Mouse (Mus musculus): ENCODE data around the gene Pidd1.
A peak's percentile ranks its signal among the peaks of the same experiment; 100 is the strongest.

Gene Pidd1

DNA sequence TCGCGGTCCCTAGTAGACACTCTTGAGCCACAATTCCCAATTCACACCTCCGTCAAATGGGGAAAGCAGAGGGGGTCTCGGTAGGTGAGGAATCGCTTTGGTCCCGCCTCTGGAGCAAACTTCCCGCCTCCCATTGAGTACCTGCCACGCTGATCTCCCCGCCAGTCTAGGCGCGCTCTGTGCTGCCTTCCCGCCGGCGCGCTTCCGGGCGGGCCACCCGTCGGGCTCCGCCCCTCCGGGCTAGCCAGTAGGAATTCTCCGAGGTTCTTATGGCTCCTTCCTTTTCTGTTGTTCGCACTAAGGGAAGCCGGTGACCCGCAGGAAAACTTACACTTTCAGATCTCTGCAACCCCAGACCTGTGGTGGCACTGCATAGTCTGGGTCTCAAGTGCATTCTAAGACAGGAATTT, at the start of gene Pidd1:
Pidd1 (minus strand) TSS at position 198 of the 410 bp plus-strand sequence.
- no peak for DNase-seq

DNA sequence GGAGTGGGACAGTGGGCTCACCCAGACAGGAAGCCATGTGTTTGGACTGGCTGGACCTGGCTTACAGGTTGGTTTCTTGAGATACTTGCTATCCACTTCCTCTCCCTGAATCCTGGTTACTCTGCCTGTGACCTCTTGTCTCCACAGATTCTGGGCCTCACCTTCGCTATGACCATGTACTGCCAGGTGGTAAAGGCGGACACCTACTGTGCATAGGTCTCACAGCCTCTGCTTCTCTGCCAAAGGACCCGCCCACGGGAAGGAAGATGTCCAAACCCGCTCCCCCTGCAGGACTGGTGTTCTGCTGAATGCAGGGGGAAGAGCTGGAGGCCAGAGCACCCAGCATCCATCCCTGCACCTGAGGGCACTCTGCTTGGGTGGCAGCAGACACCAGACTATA, 48.9 kb upstream of the Pidd1 start:
- no peak for DNase-seq

DNA sequence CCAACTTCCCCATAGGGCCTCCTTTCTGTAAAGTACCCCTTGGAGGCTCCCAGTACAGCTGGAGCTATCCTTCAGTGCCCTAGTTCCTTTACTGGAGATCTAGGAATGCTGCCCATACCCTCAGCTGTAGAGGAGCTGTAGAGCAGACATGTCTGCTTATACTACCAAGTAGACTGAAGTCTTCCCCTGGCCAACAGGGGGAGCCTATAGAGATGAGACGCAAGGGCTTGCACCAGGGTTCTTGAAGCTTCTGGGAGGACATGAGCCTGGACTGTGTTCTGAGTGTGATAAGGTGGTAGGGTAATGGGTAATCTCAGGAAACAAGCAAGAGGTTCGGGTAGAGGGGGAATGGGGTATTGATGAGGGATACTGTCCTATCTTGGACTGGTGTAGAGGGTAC, 47.3 kb upstream of the Pidd1 start:
- DNase-seq, result no peak

DNA sequence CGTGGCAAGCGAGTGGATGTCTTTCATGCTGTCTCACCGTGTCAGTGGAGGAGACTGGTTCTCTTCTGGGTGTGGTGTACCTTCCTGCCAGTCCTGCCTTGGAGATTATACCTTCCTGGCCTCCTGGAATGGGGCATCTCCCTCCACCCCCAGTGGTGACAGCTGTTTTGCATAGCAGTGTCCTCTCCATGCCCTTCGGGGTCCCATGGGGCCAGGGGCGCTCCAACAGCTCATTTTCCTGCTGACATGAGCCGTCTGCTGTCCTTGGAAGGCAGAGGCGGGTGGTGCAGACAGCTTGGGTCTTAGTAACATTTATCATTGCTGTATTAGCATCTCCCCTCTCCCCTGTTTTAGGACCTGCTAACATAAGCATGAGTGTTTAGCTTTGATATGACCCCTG, 43.3 kb upstream of the Pidd1 start:
- DNase-seq, result no peak

DNA sequence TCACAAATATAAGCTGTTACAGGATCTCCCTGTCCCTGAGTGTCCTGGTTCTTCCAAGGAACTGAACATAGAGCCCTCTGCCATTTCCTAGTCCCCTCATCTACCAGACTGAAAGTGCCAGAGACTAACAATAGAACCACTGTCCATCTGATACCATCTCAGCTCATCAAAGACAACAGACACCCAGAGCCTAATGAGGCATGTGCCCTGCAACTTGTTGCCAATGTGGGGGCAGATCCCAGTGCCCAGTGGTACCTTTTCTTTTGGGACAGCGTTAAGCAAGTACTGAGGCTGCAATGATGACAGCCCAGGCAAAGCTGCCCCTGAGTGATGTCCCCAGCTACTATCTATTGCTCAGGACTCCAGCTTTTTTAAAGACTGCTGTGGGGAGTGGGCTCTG, 42.4 kb upstream of the Pidd1 start:
- no peak for DNase-seq

DNA sequence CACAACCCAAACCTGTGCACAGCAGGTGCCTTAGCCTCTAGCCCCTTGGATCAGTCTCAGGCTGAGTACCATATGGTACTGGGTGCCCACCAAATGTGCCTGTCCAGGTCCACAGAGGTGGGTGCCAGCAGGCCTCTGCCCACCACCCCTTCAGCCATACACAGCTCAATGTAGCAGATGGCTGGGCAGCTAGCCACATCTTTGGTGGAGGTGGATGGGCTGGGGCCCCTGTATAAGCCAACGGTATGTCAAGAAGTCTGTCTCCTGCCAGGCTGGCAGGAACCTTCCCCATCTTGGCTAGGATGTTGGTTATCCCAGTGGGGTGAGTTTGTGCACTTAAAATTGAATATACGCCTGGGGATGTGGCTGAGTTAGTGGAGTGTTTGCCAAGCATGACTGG, 41.8 kb upstream of the Pidd1 start:
- no peak for DNase-seq

DNA sequence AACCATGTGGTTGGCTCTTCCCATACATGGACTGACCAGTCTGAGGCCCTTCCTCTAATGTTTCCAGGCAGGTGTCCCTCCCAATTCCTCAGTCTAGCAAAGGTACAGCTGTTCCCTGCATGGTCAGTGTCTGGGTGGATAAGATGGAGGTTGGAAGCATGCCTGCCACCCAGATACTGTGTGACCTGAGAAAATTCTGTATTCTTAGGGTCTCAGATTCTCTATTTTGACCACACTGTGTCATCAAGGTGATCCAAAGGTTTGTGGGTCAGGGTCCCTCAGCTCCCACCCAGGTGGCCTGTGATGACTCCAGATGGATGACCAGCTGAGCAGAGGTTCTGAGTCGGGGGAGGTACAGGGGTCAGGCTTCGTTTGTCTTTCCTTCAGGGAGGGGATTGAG, 41.4 kb upstream of the Pidd1 start:
- DNase-seq, result no peak

DNA sequence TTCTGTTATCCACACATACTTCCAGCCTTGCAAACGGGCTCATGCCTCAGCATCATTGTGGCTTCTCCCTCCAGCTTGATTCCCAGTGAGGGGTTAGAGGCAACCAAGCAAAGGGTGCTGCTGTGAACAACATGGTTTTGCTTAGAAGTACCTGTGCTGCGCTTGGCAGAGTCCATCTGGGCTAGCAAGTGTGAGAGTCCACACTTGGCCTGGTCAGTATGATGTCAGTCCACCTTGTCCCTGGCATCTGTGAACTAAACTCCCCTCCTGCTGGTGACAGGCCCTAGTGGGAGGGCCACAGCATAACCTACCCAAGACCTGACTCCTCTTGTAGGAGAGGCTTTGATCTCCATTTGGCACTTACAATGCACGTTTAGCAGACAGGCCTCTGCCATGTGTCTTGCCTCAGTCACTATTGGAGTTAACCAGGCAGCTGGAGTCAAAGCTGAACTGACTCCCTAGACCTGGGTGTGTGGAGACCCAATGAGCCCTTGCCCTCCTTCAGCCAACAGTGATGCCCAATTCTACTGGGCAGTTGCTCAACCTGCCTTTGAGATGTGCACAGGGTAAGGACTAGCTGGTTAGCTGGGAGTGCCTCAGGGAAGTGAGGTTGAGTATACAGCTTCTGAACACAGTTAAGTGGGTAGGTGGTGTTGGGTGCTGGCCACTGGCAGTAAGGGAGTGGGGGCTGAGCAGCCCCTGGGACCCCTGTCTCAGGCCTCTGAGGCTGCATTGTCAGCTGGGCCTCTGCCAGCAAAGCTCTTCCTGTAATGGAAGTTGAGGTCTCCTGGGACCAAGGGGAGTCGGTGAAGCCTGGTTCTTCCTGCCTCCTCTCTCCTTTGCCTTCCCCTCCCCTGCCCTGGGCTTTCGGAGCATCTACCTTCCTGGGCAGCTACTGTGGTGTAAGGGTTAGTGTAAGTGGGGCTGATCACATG, 40.6 kb upstream of the Pidd1 start:
- DNase-seq, result no peak

DNA sequence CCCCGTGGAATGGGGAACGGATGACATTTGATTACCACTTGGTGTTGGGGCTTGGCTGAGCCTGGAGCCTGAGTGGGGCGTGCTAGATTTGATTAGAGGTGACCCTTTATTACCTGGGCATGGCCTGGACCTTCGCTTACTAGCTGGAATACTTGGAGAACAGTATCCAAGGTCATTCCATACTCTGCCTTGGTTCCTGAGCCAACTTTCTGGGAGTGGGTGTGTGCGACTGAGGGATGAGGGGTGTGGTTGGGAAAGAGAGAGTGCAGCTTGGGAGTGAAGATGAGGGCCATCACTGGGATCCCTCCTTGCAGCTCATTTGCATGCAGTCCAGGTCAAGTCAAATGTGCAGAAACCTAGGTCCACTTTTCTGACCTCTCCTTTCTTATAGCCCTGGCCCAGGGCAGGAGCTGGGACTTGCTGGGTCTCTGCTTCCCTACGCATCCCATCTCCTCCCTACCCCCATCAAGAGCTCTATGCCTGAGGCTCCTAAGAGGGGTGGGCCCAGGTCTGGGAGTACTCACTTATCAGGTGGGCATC, 39.4 kb upstream of the Pidd1 start:
- no peak for DNase-seq

DNA sequence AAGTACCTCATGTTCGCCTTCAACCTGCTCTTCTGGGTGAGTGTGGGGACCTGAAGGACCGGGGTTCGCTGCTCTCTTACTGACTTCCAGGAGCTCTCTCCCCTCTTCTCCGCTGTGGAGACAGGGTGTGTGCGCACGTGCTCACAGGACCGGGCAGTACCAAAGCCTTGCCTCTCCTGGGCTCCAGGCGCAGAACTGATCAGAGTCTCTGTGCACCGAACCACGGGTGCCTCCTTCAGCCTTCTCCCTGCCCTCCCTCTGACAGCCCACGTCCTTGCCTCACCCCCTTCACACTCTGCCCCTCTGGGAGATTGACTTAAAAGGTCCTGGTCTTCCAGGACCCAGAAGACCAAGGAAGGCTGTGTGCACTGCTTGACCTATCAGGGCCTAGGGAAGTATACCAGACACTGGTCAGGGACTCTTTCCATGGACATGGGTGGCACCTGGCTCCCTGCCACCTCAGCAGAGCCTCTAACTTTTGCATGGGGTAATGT, 38.8 kb upstream of the Pidd1 start:
- no peak for DNase-seq

DNA sequence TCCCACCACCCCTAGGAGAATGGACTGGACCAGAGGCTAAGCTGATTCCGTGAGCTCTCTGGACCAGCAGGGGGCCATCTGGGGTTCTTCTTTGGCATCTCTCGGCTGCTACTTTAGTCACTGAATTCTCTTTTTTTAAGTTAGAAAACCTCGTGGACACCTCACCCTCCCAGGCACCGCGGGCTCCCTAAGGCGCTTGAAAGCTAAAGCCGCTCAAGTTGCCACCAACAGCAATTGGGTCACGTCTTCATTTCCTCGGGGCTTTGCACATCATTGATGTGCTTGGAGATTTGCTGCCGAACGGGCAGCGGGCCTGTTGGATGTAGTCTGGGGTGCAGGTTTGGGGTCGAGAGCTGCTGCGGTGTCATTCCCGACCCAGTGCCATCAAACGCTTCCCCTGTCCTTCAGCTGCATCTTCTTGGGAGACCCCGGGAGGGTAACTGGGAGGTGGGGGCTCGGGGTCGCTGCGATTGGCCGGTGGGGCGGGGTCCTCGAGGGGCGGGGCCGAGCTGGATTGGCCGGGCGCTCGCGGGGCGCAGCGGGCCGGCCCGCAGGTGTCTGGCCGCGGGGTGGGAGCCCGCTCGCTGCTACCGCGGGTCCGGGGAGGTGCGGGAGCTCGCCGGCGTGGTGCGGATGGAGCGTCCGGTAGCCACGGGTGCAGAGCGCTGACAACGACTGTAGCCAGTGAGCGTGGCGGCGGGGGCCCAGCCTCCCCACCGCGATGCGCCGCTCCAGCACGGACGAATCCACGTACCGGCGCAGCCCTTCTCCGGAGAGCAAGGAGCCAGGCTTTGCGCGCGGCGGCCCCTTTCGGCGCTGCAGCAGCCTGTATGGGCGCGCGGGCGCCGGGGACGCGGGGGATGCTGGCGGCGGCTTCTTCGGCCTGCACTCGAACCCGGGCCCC, 37.9 kb upstream of the Pidd1 start:
- peak; percentile 68 for DNase-seq

DNA sequence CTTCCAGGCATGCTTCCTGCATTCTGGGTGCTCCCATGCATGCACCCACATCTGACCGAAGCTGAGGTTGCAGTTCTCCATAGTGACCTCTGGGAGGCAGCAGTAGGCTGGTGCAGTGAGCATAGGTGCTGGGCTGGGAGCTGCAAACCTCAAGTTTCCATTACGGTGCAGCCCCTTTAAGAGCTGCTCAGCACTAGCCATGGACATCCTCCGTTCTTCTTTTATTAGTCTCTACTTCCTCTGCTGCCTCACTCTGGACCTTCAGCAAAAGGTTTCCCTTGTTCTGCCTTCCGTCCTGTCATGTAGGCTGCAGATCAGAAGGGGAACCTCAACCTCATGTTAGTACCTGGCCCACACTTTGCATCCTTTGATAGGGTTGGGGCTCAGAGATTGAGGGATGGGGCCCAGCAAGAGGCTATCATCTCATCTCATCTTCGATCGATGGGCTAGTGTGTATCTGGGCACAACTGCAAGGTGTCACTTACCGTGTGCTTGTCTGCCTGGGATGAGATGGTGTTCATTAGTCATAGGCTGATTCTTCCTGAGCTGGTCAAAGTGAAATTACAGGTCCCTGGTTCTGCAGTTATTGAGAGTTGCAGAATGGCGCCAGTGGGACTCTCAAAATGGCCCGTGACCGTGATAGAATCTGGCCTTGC, 37.1 kb upstream of the Pidd1 start:
- DNase-seq, result peak; percentile 75

DNA sequence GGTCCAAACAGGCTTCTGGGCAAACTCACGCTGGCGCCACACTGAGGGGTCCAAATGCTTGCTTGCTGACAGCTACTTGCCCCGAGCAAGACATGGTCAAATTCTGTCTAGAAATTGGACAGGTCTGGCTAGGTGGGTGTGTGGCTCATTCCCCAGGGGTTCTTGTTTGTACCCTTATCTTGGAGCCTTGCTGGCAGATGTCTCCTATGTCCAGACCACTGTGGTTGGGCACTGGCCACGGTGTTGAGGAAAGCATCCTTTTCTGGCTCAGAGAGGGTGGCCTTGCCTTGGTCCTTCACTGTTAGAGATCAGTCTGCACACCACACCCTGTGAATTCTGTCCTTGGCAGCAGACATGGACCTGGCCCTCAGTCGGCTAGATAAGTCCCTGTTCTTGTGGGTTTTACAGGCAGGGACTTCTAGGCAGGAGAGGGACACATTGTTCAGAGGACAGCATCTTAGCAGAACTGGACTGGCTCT, 34.5 kb upstream of the Pidd1 start:
- no peak for DNase-seq

DNA sequence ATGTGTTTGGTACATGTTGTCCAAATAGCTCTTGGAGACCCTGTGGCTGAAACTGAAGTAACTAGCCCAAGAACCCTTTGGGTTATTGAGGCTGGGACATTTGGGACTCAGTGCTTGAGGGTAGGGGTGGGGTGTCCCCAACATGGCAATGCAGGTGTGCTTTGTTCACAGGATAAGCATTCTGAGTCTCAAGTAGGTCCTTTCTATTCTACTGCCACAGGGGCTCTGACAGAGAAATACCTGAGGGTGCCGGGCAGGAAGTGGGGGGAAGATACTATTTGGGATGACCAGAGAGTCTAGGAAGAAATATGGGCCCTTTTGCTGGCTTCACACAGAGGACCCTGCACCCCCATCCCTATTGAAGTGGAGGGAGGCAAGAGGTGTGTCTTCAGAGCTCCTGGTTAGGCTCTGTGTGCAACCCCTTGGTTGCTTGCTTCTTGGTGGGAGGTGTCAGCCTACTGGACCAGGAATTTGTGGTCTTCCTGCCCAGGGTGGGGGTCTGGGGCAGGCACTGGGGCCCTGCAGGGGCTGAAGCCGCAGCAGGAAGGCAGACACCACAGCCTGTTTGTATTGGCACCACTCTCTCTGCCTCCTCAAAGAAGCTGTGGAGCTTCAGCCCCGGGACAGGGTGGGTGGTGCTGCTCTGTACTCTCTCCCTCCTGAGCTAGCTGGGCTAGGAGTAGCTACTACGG, 33.9 kb upstream of the Pidd1 start:
- no peak for DNase-seq

DNA sequence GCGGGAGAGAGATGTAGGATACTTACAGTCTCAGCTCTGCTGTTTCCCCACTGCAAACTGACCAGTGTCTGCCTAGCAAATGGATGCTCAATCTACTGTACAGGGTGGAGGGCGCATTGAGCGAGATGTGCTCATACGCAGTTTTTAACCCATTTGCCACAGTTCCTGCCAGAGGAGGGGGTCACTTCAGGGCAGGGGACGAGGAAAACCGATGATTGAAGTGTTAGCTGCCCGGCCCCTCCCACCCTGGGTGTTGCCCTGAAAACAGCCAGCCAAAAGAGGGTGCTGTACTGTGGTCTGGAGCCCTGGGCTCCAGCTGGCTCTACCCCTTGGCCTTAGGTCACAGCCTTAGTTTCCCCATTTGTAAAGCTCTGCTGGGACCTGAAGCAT, 33.2 kb upstream of the Pidd1 start:
- DNase-seq, result no peak

DNA sequence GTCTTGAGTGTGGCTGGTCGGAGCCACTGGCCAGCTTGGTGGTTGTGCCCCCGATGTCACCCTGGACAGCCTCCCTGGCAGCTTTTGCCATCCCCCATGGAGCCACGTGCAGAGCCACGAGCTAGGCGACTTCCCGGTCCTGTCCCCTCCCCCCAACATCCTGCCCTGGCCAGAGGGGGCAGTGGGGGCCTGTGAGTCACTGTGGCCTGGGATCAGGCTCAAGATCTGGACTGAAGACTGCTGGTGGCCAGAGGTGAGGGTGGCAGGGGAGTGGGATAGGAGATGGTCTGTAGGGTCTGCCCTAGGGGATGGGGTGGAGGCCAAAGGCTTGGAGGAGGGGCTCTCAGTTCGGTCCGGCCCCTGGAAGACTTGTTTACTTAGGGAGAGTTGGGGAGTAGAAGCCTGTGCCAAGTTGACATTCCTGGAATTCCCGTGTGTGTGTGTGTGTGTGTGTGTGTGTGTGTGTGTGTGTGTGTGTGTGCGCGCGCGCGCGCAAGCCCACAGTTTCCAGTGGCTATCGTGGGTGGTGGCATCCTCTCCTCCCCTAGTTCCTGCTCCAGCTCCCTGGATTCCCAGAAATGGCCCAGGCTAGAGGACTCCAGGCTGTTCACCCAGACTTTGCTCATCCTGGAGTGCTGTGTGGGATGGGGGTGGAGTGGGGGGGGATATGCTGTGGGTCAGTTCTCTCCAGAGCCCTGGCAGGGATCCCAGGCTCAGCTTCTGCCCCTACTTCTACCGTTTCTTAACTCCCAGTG, 32.6 kb upstream of the Pidd1 start:
- DNase-seq, result no peak

DNA sequence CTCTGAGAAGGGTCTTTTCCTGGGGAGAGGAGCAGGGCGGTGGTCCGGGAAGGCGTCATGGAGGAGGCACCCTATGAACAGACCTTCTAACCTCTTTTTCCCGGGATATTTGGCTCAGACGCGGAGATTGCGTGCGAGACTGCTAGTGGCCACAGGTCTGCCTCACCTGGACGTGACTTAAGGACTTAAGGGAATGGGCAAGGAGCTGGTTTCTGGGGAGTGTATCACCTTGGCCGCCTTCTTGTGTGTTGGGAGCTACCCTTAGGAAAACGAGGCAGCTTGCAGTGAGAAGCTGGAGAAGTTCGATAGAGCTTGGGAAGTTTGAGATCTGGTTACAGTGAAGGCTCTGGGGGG, 32.0 kb upstream of the Pidd1 start:
- DNase-seq, result no peak

DNA sequence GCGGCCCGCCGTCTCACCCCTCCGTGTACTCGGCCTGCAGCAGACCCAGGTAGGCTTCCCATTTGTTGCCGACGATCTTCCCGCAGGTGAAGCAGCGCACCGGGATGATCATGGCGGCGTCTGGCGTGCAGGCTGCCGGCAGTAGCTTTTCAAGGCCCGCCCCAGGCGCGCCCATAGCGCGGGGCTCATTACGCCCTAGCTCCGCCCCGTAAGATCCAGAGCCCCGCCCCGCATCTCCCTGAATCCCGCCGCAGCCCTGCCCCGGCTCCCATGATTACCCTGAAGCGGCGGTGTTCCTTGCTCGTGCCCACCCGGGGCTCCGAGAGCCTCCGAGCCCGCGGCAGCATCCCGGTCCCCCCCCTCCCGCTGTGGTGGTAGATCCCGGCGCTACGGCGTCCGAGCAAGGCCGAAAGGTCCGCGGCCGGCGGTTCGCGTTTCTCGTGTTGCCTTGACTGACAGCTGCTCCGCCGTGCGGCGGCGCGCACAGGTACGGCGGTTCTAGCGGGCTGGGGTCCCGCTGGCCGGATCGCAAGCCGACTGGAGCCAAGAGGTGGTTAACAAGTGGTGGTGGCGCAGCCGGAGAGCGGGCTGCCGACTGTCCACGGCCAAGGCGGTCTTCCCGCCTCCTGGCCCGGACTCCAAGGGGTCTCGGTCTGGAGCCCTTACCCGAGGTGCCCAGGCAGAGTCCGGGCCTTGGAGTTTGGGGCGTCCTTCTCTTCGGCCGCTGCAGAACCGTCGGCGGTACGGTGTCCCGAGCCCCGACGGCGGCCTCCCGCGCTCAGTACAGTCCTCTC, 31.4 kb upstream of the Pidd1 start, which contains the start of the genes Polr2l and Tspan4:
Polr2l (minus strand) TSS at position 122 of the 794 bp plus-strand sequence.
Tspan4 (plus strand) TSS at position 230 of the 794 bp plus-strand sequence.
- peak; percentile 86 for DNase-seq

DNA sequence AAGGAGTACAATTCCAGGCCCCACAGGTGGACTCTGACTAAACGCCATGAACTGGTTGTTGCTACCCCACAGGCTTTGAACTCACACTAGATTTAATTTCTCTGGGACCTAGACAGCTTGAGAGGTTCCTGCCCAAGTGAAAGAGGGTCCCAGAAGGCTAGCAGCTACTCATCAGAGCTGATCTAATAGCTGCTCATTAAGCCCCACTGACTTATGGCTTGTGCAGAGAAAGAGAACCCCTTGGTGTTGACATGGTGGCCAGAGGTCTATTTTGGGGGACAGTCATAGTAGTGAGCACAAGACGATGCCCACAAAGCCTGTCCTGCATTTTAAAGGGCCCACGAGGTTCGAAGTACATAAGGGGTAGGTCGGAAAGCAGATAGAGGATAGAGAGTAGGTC, 30.3 kb upstream of the Pidd1 start:
- DNase-seq, result no peak

DNA sequence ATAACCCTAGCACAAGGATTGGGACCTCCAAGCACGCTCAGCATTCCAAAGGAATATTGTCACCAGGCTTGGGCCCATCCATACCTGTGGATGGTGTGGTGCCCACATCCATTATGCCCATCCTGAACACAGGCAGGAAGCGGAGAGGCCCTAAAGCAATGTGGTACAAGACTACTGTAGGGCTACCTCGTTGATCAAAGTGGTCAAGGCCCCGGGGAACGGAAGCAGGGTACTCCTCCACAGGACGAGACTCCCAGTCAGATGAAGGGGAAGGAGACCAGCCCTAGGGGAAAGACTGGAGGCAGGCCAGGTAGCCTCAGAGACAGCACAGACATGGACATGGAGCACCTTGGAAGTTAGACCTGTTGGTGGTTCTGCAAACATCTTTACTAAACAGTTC, 28.9 kb upstream of the Pidd1 start:
- no peak for DNase-seq
